Mouse (Mus musculus): Measurements from ENCODE around the gene Ak4. TPM values are rescaled to one million over a fixed set of nuclear protein-coding genes. Genes with fewer than 3 reads are reported as not detected.

The Ak4 gene
- total and polyA plus RNA-seq, 2 experiments from 2014 or later, result 5.3 to 18.4 TPM

DNA sequence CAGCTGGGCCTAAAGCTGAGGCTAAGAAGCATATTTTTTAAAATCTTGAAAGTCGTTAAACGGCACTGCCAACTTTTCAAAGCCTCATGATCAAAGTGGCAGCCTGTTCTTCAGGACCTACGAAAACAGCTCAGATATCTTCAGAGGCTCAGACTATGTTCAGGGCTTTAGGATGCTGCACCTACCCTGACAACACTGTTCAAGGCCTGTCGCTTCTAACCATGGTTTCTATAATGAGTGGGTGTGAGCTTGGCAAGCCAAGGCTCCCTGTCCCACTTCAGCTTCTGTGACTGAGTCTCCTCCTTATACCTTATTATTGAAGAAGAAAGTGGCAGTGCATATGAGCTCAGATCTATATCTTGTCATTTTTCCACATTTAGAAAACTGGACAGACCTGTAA lies 40.3 kb downstream of the Ak4 start:
- H3K9me3 ChIP-seq (replicated peaks; ENCODE audit: control insufficient read depth, low read length), result no peaks in the 10 kb centered on the region
- WGBS, result 86% methylated on average over 4 of the region's 4 CpGs
- no peak for ATAC-seq (ENCODE audit: insufficient read depth, low read depth)
- H3K27ac ChIP-seq (ENCODE audit: low read depth), result no peak overlapping the region
- H3K36me3 ChIP-seq (replicated peaks; ENCODE audit: control insufficient read depth, insufficient read depth, low read length), result peaks cover 9% of the 10 kb centered on the region; the same call in 1 of the 2 replicates
- no peak overlapping the region for H3K4me2 ChIP-seq (ENCODE audit: low read depth, low read length)
- H3K4me1 ChIP-seq (ENCODE audit: control insufficient read depth, insufficient read depth), result peaks cover 5% of the 10 kb centered on the region; the same call in 1 of the 2 replicates
- H3K4me3 ChIP-seq (ENCODE audit: low read depth, low read length), result no peak overlapping the region
- no peak overlapping the region for H3K9ac ChIP-seq (replicated peaks; ENCODE audit: low read depth, low read length)
- no peaks in the 10 kb centered on the region for H3K27me3 ChIP-seq (ENCODE audit: control insufficient read depth, insufficient read depth, low read length)
- TF ChIP-seq CTCF (IDR thresholded peaks at IDR 0.05; ENCODE audit: low read depth) (no peak), EP300 (IDR thresholded peaks at IDR 0.05; ENCODE audit: low read depth) (no peak)
- no peak for DNase-seq (ENCODE audit: low spot score)

- 78% methylated on average over 1 of the region's 1 CpGs for WGBS
- no peak for ATAC-seq (ENCODE audit: insufficient read depth, low read depth)
Measured at GRCm38 (mm10) chr4:101460114-101460513, 41.0 kb downstream of the Ak4 start.

GRCm38 (mm10) chr4:101462065-101462464 lies 43.0 kb downstream of the Ak4 start:
- TF ChIP-seq CTCF (IDR thresholded peaks at IDR 0.05; ENCODE audit: low read depth) (no peak), EP300 (IDR thresholded peaks at IDR 0.05; ENCODE audit: low read depth) (no peak)

More at GRCm38 (mm10) chr4:101460114-101460513, 41.0 kb downstream of the Ak4 start:
- peaks cover 5% of the 10 kb centered on the region; the same call in 1 of the 2 replicates for H3K4me1 ChIP-seq (ENCODE audit: control insufficient read depth, insufficient read depth)
- DNase-seq (ENCODE audit: low spot score), result no peak
- H3K27me3 ChIP-seq (ENCODE audit: control insufficient read depth, insufficient read depth, low read length), result no peaks in the 10 kb centered on the region
- H3K9ac ChIP-seq (replicated peaks; ENCODE audit: low read depth, low read length), result no peak overlapping the region
- peaks cover 9% of the 10 kb centered on the region; the same call in 1 of the 2 replicates for H3K36me3 ChIP-seq (replicated peaks; ENCODE audit: control insufficient read depth, insufficient read depth, low read length)
- H3K4me2 ChIP-seq (ENCODE audit: low read depth, low read length), result no peak overlapping the region
- no peak for TF ChIP-seq CTCF (IDR thresholded peaks at IDR 0.05; ENCODE audit: low read depth)
- no peak for TF ChIP-seq EP300 (IDR thresholded peaks at IDR 0.05; ENCODE audit: low read depth)
- H3K27ac ChIP-seq (ENCODE audit: low read depth), result no peak overlapping the region
- no peaks in the 10 kb centered on the region for H3K9me3 ChIP-seq (replicated peaks; ENCODE audit: control insufficient read depth, low read length)
- no peak overlapping the region for H3K4me3 ChIP-seq (ENCODE audit: low read depth, low read length)

GRCm38 (mm10) chr4:101466264-101466663 lies 47.2 kb downstream of the Ak4 start:
- Histone ChIP-seq H3K9me3 (replicated peaks; ENCODE audit: control insufficient read depth, low read length) (no peaks in the 10 kb centered on the region), H3K27me3 (ENCODE audit: control insufficient read depth, insufficient read depth, low read length) (no peaks in the 10 kb centered on the region), H3K4me3 (ENCODE audit: low read depth, low read length) (no peak overlapping the region), H3K9ac (replicated peaks; ENCODE audit: low read depth, low read length) (no peak overlapping the region), H3K36me3 (replicated peaks; ENCODE audit: control insufficient read depth, insufficient read depth, low read length) (peaks cover 2% of the 10 kb centered on the region; the same call in 1 of the 2 replicates), H3K4me1 (ENCODE audit: control insufficient read depth, insufficient read depth) (no peaks in the 10 kb centered on the region), H3K4me2 (ENCODE audit: low read depth, low read length) (no peak overlapping the region), H3K27ac (ENCODE audit: low read depth) (no peak overlapping the region)
- DNase-seq (ENCODE audit: low spot score) (no peak), ATAC-seq (ENCODE audit: insufficient read depth, low read depth) (no peak)
- 78% methylated on average over 3 of the region's 3 CpGs for WGBS
- TF ChIP-seq EP300 (IDR thresholded peaks at IDR 0.05; ENCODE audit: low read depth), result no peak
- no peak for TF ChIP-seq CTCF (IDR thresholded peaks at IDR 0.05; ENCODE audit: low read depth)

More at GRCm38 (mm10) chr4:101462065-101462464, 43.0 kb downstream of the Ak4 start:
- Histone ChIP-seq H3K36me3 (replicated peaks; ENCODE audit: control insufficient read depth, insufficient read depth, low read length) (peaks cover 9% of the 10 kb centered on the region; the same call in 1 of the 2 replicates), H3K4me1 (ENCODE audit: control insufficient read depth, insufficient read depth) (0 out of 2 replicates have a peak, but pooled peaks cover 5% of the 10 kb centered on the region), H3K27ac (ENCODE audit: low read depth) (no peak overlapping the region), H3K9ac (replicated peaks; ENCODE audit: low read depth, low read length) (no peak overlapping the region), H3K4me3 (ENCODE audit: low read depth, low read length) (no peak overlapping the region), H3K9me3 (replicated peaks; ENCODE audit: control insufficient read depth, low read length) (no peaks in the 10 kb centered on the region), H3K4me2 (ENCODE audit: low read depth, low read length) (no peak overlapping the region), H3K27me3 (ENCODE audit: control insufficient read depth, insufficient read depth, low read length) (no peaks in the 10 kb centered on the region)
- DNase-seq (ENCODE audit: low spot score) (no peak), ATAC-seq (ENCODE audit: insufficient read depth, low read depth) (no peak)
- WGBS, result 57% methylated on average over 2 of the region's 2 CpGs

DNA sequence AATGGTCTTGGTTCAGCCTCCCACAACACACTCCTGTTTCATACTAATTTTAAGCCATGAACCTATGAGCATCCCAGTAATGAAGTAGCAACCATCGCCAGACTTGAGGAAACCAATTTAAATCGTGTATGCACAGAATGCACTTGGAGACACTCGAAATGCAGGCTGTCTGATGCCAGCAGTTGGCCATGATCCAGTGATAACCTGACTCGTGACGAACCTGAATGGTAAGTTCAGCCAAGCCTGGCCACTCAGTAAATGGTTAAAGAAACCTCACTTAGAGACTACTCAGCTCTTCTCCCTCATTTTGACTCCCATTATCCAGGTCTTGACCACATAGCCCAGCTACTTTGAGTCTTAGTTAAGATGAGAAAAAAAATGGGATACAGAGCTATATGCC lies 50.2 kb downstream of the Ak4 start:
- DNase-seq (ENCODE audit: low spot score), result no peak
- 50% methylated on average over 5 of the region's 5 CpGs for WGBS
- Histone ChIP-seq H3K4me3 (ENCODE audit: low read depth, low read length) (no peak overlapping the region), H3K9me3 (replicated peaks; ENCODE audit: control insufficient read depth, low read length) (no peaks in the 10 kb centered on the region), H3K4me2 (ENCODE audit: low read depth, low read length) (no peak overlapping the region), H3K4me1 (ENCODE audit: control insufficient read depth, insufficient read depth) (no peaks in the 10 kb centered on the region), H3K27me3 (ENCODE audit: control insufficient read depth, insufficient read depth, low read length) (no peaks in the 10 kb centered on the region), H3K36me3 (replicated peaks; ENCODE audit: control insufficient read depth, insufficient read depth, low read length) (no peaks in the 10 kb centered on the region), H3K27ac (ENCODE audit: low read depth) (no peak overlapping the region), H3K9ac (replicated peaks; ENCODE audit: low read depth, low read length) (no peak overlapping the region)
- TF ChIP-seq CTCF (IDR thresholded peaks at IDR 0.05; ENCODE audit: low read depth), result no peak
- TF ChIP-seq EP300 (IDR thresholded peaks at IDR 0.05; ENCODE audit: low read depth), result no peak
- ATAC-seq (ENCODE audit: insufficient read depth, low read depth), result no peak

GRCm38 (mm10) chr4:101470543-101470942 lies 51.5 kb downstream of the Ak4 start:
- no peaks in the 10 kb centered on the region for H3K4me1 ChIP-seq (ENCODE audit: control insufficient read depth, insufficient read depth)
- ATAC-seq (ENCODE audit: insufficient read depth, low read depth) (no peak), DNase-seq (ENCODE audit: low spot score) (no peak)
- no peak overlapping the region for H3K4me3 ChIP-seq (ENCODE audit: low read depth, low read length)
- no peaks in the 10 kb centered on the region for H3K9me3 ChIP-seq (replicated peaks; ENCODE audit: control insufficient read depth, low read length)
- H3K9ac ChIP-seq (replicated peaks; ENCODE audit: low read depth, low read length), result no peak overlapping the region
- WGBS, result 51% methylated on average over 5 of the region's 5 CpGs
- H3K27ac ChIP-seq (ENCODE audit: low read depth), result no peak overlapping the region
- no peaks in the 10 kb centered on the region for H3K36me3 ChIP-seq (replicated peaks; ENCODE audit: control insufficient read depth, insufficient read depth, low read length)
- H3K27me3 ChIP-seq (ENCODE audit: control insufficient read depth, insufficient read depth, low read length), result no peaks in the 10 kb centered on the region
- no peak for TF ChIP-seq EP300 (IDR thresholded peaks at IDR 0.05; ENCODE audit: low read depth)
- peak; percentile 61 for TF ChIP-seq CTCF (IDR thresholded peaks at IDR 0.05; ENCODE audit: low read depth)
- no peak overlapping the region for H3K4me2 ChIP-seq (ENCODE audit: low read depth, low read length)

Measured in heart, postnatal 0 days (tissue).